Mouse (Mus musculus) A20 (cell line): ENCODE measurements around the gene Gm21761.
"Not testable (repeated sequence)": the region's sequence is repeated elsewhere in the genome, so short reads cannot be mapped to it uniquely, and the experiment has no call there.

Experiments used
- DNase-seq: peaks from one replicate; pipeline ENCODE4 v3.0.0-alpha.2; 2011; ENCODE audit warnings: low read depth, low spot score

The Gm21761 gene

GRCm38 (mm10) chr13:119929172-119929571 lies at the start of gene Gm21761:
Gm21761 (minus strand) TSS chr13:119929272.
- not testable (repeated sequence) for DNase-seq

- not testable (repeated sequence) for DNase-seq
These were observed 40.1 kb upstream of the Gm21761 start for GRCm38 (mm10) chr13:119969163-119969562.

- not testable (repeated sequence) for DNase-seq
These were observed 39.1 kb upstream of the Gm21761 start for GRCm38 (mm10) chr13:119968193-119968592.

- peak; percentile 53 for DNase-seq
These were observed 36.9 kb upstream of the Gm21761 start for GRCm38 (mm10) chr13:119965968-119966367.

GRCm38 (mm10) chr13:119965302-119965952 lies 36.4 kb upstream of the Gm21761 start:
- not testable (repeated sequence) for DNase-seq

- DNase-seq, result not testable (repeated sequence)
These were observed 33.8 kb upstream of the Gm21761 start for GRCm38 (mm10) chr13:119962856-119963255.

- DNase-seq, result not testable (repeated sequence)
These were observed 26.5 kb upstream of the Gm21761 start for GRCm38 (mm10) chr13:119955567-119955966.

GRCm38 (mm10) chr13:119955089-119955488 lies 26.0 kb upstream of the Gm21761 start:
- DNase-seq, result not testable (repeated sequence)

GRCm38 (mm10) chr13:119950706-119951105 lies 21.6 kb upstream of the Gm21761 start, which contains the start of gene B020031M17Rik:
B020031M17Rik (minus strand) TSS chr13:119950806.
- not testable (repeated sequence) for DNase-seq

- peak; percentile 28 for DNase-seq
These were observed 4.3 kb downstream of the Gm21761 start for GRCm38 (mm10) chr13:119924597-119925340.

- peak; percentile 80 for DNase-seq
These were observed 11.9 kb downstream of the Gm21761 start for GRCm38 (mm10) chr13:119916966-119917722.

GRCm38 (mm10) chr13:119916449-119916848 lies 12.6 kb downstream of the Gm21761 start:
- DNase-seq, result peak; percentile 79

GRCm38 (mm10) chr13:119898549-119898948 lies 30.5 kb downstream of the Gm21761 start:
- not testable (repeated sequence) for DNase-seq

GRCm38 (mm10) chr13:119894685-119895084 lies 34.4 kb downstream of the Gm21761 start, which contains the start of gene Tcstv1:
Tcstv1 (minus strand) TSS chr13:119894785.
- not testable (repeated sequence) for DNase-seq

- not testable (repeated sequence) for DNase-seq
These were observed 42.2 kb downstream of the Gm21761 start for GRCm38 (mm10) chr13:119886896-119887295.

- DNase-seq, result peak; percentile 34
These were observed 64.6 kb downstream of the Gm21761 start for GRCm38 (mm10) chr13:119864395-119864999.

- not testable (repeated sequence) for DNase-seq
These were observed 66.7 kb downstream of the Gm21761 start for GRCm38 (mm10) chr13:119862399-119862798.
